Mouse (Mus musculus): ENCODE results near the gene BC048671. TPM values are rescaled to one million over a fixed set of nuclear protein-coding genes. Genes with fewer than 3 reads are reported as not detected.

Gene BC048671
- total and polyA plus RNA-seq, 3 experiments, result not detected

- dilution Hi-C loops (cut with MboI; ENCODE audit: extremely low pct_ligation_motif_present, extremely low pct_unique_long_range_greater_than_20kb, low sequenced_read_pairs) (no loop called here), in situ Hi-C loops (cut with MboI; ENCODE audit: low pct_ligation_motif_present, low pct_unique_long_range_greater_than_20kb, low sequenced_read_pairs) (no loop called here)
- Histone ChIP-seq H3K36me3 (replicated peaks in 1 of 2; ENCODE audit: control insufficient read depth in 1 of 2, insufficient read depth in 1 of 2, low read length in 1 of 2) (no peaks in the 10 kb centered on the region), H3K9me3 (replicated peaks; ENCODE audit: low read length) (no peaks in the 10 kb centered on the region), H3K4me3 (replicated peaks in 1 of 3; ENCODE audit: low read depth in 2 of 3, low read length in 2 of 3, poor library complexity in 1 of 3) (no peak overlapping the region), H3K4me2 (ENCODE audit: insufficient read depth, low read depth, poor library complexity, severe bottlenecking) (no peak overlapping the region), H3K27ac (ENCODE audit: insufficient read depth, low read depth) (no peak overlapping the region), H3K27me3 (replicated peaks) (peaks cover 59% of the 10 kb centered on the region), H3K4me1 (ENCODE audit: control insufficient read depth in 1 of 2, insufficient read depth in 2 of 2) (no peaks in the 10 kb centered on the region), H3K9ac (ENCODE audit: insufficient read depth, low read depth) (no peak overlapping the region), H3K79me2 (replicated peaks; ENCODE audit: control insufficient read depth, extremely low read depth, insufficient read depth, poor library complexity, severe bottlenecking) (no peaks in the 10 kb centered on the region)
- TF ChIP-seq POLR2AphosphoS2 (IDR thresholded peaks at IDR 0.05; ENCODE audit: low read depth, low read length) (no peak), CHD2 (IDR thresholded peaks at IDR 0.05; ENCODE audit: low read length) (no peak), ZNF384 (IDR thresholded peaks at IDR 0.05; ENCODE audit: low read depth, low read length) (no peak), CHD1 (IDR thresholded peaks at IDR 0.05; ENCODE audit: low read depth, low read length) (no peak), E2F4 (IDR thresholded peaks at IDR 0.05; ENCODE audit: insufficient replicate concordance, low read depth, low read length) (no peak)
- DNase-seq (ENCODE audit: extremely low read depth), result no peak
Observed at GRCm38 (mm10) chr6:90350011-90350410, 49.0 kb downstream of the BC048671 start.

Other genes starting within 250 kb of the BC048671 start
- not detected in 2 replicates for gene Vmn1r49, start 222.7 kb upstream of the BC048671 start, total RNA-seq (2012; rRNA removed)
- gene Vmn1r49, start 222.7 kb upstream of the BC048671 start, total RNA-seq (2014; rRNA removed), result not detected in 2 replicates
- gene Vmn1r49, start 222.7 kb upstream of the BC048671 start, polyA plus RNA-seq (2012; ENCODE audit: insufficient read length, low read depth), result not detected in 2 replicates
- gene Vmn1r50, start 199.8 kb upstream of the BC048671 start, total RNA-seq (2012; rRNA removed), result not detected in 2 replicates
- not detected in 2 replicates for gene Vmn1r50, start 199.8 kb upstream of the BC048671 start, total RNA-seq (2014; rRNA removed)
- gene Vmn1r50, start 199.8 kb upstream of the BC048671 start, polyA plus RNA-seq (2012; ENCODE audit: insufficient read length, low read depth), result not detected in 2 replicates
- not detected in 2 replicates for gene Vmn1r51, start 178.6 kb upstream of the BC048671 start, total RNA-seq (2012; rRNA removed)
- gene Vmn1r51, start 178.6 kb upstream of the BC048671 start, total RNA-seq (2014; rRNA removed), result not detected in 2 replicates
- not detected in 2 replicates for gene Vmn1r51, start 178.6 kb upstream of the BC048671 start, polyA plus RNA-seq (2012; ENCODE audit: insufficient read length, low read depth)
- gene Vmn1r52, start 126.4 kb upstream of the BC048671 start, total RNA-seq (2012; rRNA removed), result not detected in 2 replicates
- gene Vmn1r52, start 126.4 kb upstream of the BC048671 start, total RNA-seq (2014; rRNA removed), result not detected in 2 replicates
- gene Vmn1r52, start 126.4 kb upstream of the BC048671 start, polyA plus RNA-seq (2012; ENCODE audit: insufficient read length, low read depth), result not detected in 2 replicates
- gene V1ra8, start 98.4 kb upstream of the BC048671 start, total RNA-seq (2012; rRNA removed), result not detected in 2 replicates
- gene V1ra8, start 98.4 kb upstream of the BC048671 start, total RNA-seq (2014; rRNA removed), result not detected in 2 replicates
- gene V1ra8, start 98.4 kb upstream of the BC048671 start, polyA plus RNA-seq (2012; ENCODE audit: insufficient read length, low read depth), result not detected in 2 replicates
- gene Vmn1r53, start 76.8 kb upstream of the BC048671 start, total RNA-seq (2012; rRNA removed), result not detected in 2 replicates
- gene Vmn1r53, start 76.8 kb upstream of the BC048671 start, total RNA-seq (2014; rRNA removed), result not detected in 2 replicates
- not detected in 2 replicates for gene Vmn1r53, start 76.8 kb upstream of the BC048671 start, polyA plus RNA-seq (2012; ENCODE audit: insufficient read length, low read depth)
- not detected in 2 replicates for gene Vmn1r54, start 54.9 kb upstream of the BC048671 start, total RNA-seq (2012; rRNA removed)
- not detected in 2 replicates for gene Vmn1r54, start 54.9 kb upstream of the BC048671 start, total RNA-seq (2014; rRNA removed)
- not detected in 2 replicates for gene Vmn1r54, start 54.9 kb upstream of the BC048671 start, polyA plus RNA-seq (2012; ENCODE audit: insufficient read length, low read depth)
- gene Chst13, start 24.0 kb downstream of the BC048671 start, total RNA-seq (2012; rRNA removed), result 0.08 and 0.13 TPM in 2 replicates
- not detected in 2 replicates for gene Chst13, start 24.0 kb downstream of the BC048671 start, total RNA-seq (2014; rRNA removed)
- gene Chst13, start 24.0 kb downstream of the BC048671 start, polyA plus RNA-seq (2012; ENCODE audit: insufficient read length, low read depth), result not detected in 2 replicates
- not detected in 2 replicates for gene Uroc1, start 32.1 kb downstream of the BC048671 start, total RNA-seq (2012; rRNA removed)
- gene Uroc1, start 32.1 kb downstream of the BC048671 start, total RNA-seq (2014; rRNA removed), result not detected in 2 replicates
- not detected in 2 replicates for gene Uroc1, start 32.1 kb downstream of the BC048671 start, polyA plus RNA-seq (2012; ENCODE audit: insufficient read length, low read depth)
- 6.9 and 8.3 TPM in 2 replicates for gene Zxdc, start 68.3 kb downstream of the BC048671 start, total RNA-seq (2012; rRNA removed)
- gene Zxdc, start 68.3 kb downstream of the BC048671 start, total RNA-seq (2014; rRNA removed), result 4.3 and 4.7 TPM in 2 replicates
- 5.2 and 5.4 TPM in 2 replicates for gene Zxdc, start 68.3 kb downstream of the BC048671 start, polyA plus RNA-seq (2012; ENCODE audit: insufficient read length, low read depth)
- gene Cfap100, start 127.6 kb downstream of the BC048671 start, total RNA-seq (2012; rRNA removed), result not detected in 2 replicates
- gene Cfap100, start 127.6 kb downstream of the BC048671 start, total RNA-seq (2014; rRNA removed), result not detected in 2 replicates
- gene Cfap100, start 127.6 kb downstream of the BC048671 start, polyA plus RNA-seq (2012; ENCODE audit: insufficient read length, low read depth), result 0.10 TPM in 1 of 2 replicates, not detected in the other
- gene Klf15, start 161.4 kb downstream of the BC048671 start, total RNA-seq (2012; rRNA removed), result not detected in 2 replicates
- not detected in 2 replicates for gene Klf15, start 161.4 kb downstream of the BC048671 start, total RNA-seq (2014; rRNA removed)
- not detected in 2 replicates for gene Klf15, start 161.4 kb downstream of the BC048671 start, polyA plus RNA-seq (2012; ENCODE audit: insufficient read length, low read depth)
- 0.08 and 0.13 TPM in 2 replicates for gene Aldh1l1, start 185.2 kb downstream of the BC048671 start, total RNA-seq (2012; rRNA removed)
- gene Aldh1l1, start 185.2 kb downstream of the BC048671 start, total RNA-seq (2014; rRNA removed), result 0.07 and 0.11 TPM in 2 replicates
- not detected in 2 replicates for gene Aldh1l1, start 185.2 kb downstream of the BC048671 start, polyA plus RNA-seq (2012; ENCODE audit: insufficient read length, low read depth)

Data from CH12.LX (cell line).